Comparison of ENCODE assay signal across 9 mouse cellular contexts in the genomic region with DNA sequence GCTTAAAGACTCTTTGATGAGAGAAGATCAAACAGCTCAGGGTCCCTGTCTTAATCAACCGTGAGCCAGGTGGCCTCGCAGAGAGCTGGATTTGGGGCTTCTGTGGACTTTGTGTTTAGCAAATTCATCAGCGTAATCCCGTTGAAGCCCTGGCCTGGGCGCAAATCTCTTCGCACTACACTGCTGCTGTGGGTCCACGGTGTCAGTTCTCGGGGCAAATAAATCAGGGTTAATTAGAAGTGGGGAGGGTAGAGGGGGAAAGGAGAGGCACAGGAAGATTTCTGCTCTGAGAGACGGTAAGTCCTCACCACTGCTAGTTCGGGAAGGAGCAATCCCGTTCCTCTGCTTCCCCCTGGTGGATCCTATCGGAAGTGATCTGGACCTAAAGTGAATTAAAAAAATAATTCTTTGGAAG. TPM values are rescaled to one million over a fixed set of nuclear protein-coding genes. Genes with fewer than 3 reads are reported as not detected.
A peak's percentile ranks its signal among the peaks of the same experiment; 100 is the strongest.
DNase-seq lines count a peak whose midpoint lies in the region; ATAC-seq and TF ChIP-seq lines count a peak whose summit lies in the region.
"Had no signal": no experiment of that assay in that cellular context is flagged by ENCODE, and none has a peak within 500 bp of the region (broad histone marks: within the 10 kb centered on the region; RNA-seq: fewer than 3 reads in every experiment).

No protein-coding gene starts in this region.

- TF ChIP-seq POLR2A in liver, adult 2 months (IDR thresholded peaks at IDR 0.05; ENCODE audit: extremely low read depth, insufficient read depth, low read length) = no peak
- TF ChIP-seq POLR2A in thymus, adult 2 months (IDR thresholded peaks at IDR 0.05; ENCODE audit: control insufficient read depth, extremely low read depth, insufficient read depth, low read length, poor library complexity) = no peak

- H3K9me3 ChIP-seq in embryonic facial prominence, embryonic 12.5 days = no peaks in the 10 kb centered on the region
- H3K9me3 ChIP-seq in heart, embryonic 12.5 days (replicated peaks) = no peaks in the 10 kb centered on the region
- H3K9me3 ChIP-seq in kidney, postnatal 0 days (replicated peaks; ENCODE audit: low read length) = no peaks in the 10 kb centered on the region

- TF ChIP-seq CTCF in kidney, postnatal 0 days (IDR thresholded peaks at IDR 0.05; ENCODE audit: low read depth) = peak; percentile 91
- peak; percentile 73 for TF ChIP-seq CTCF in liver, adult 2 months (IDR thresholded peaks at IDR 0.05; ENCODE audit: low read depth, low read length)
- TF ChIP-seq CTCF in thymus, adult 2 months (IDR thresholded peaks at IDR 0.05; ENCODE audit: borderline replicate concordance, control insufficient read depth, extremely low read depth, insufficient read depth, low read length, poor library complexity) = no peak

- peaks cover 6% of the 10 kb centered on the region; the same call in 1 of the 2 replicates for H3K4me1 ChIP-seq in embryonic facial prominence, embryonic 12.5 days
- peaks cover 10% of the 10 kb centered on the region; the same call in 1 of the 2 replicates for H3K4me1 ChIP-seq in heart, embryonic 12.5 days (replicated peaks)
- H3K4me1 ChIP-seq in kidney, postnatal 0 days (replicated peaks; ENCODE audit: insufficient read depth, low read length) = no peaks in the 10 kb centered on the region
- peaks cover 2% of the 10 kb centered on the region for H3K4me1 ChIP-seq in liver, adult 2 months (ENCODE audit: control insufficient read depth, insufficient read depth, low read length)
- H3K4me1 ChIP-seq in thymus, adult 2 months (replicated peaks; ENCODE audit: control insufficient read depth, insufficient read depth, low read length) = no peaks in the 10 kb centered on the region

- WGBS in embryonic facial prominence, embryonic 12.5 days = 2% methylated on average over 12 of the region's 12 CpGs
- under 1% methylated on average over 12 of the region's 12 CpGs for WGBS in heart, embryonic 12.5 days
- WGBS in kidney, postnatal 0 days = 2% methylated on average over 12 of the region's 12 CpGs
- 3% methylated on average over 12 of the region's 12 CpGs for WGBS in liver, adult 2 months
- WGBS in thymus, adult 2 months = 6% methylated on average over 12 of the region's 12 CpGs

- H3K79me2 ChIP-seq in liver, adult 2 months (ENCODE audit: control insufficient read depth, insufficient read depth, low read length) = no peaks in the 10 kb centered on the region

- H3K36me3 ChIP-seq in embryonic facial prominence, embryonic 12.5 days = no peaks in the 10 kb centered on the region
- no peaks in the 10 kb centered on the region for H3K36me3 ChIP-seq in heart, embryonic 12.5 days
- H3K36me3 ChIP-seq in kidney, postnatal 0 days (ENCODE audit: insufficient read depth, low read length) = no peaks in the 10 kb centered on the region
- H3K36me3 ChIP-seq in liver, adult 2 months (ENCODE audit: control insufficient read depth, insufficient read depth, low read length) = no peaks in the 10 kb centered on the region
- no peaks in the 10 kb centered on the region for H3K36me3 ChIP-seq in thymus, adult 2 months (ENCODE audit: control insufficient read depth, insufficient read depth, low read length)

- peak; percentile 6 for DNase-seq in A20 (ENCODE audit: low read depth, low spot score)
- peak; percentile 40 for DNase-seq in adrenal gland, adult 2 months
- DNase-seq in kidney, postnatal 0 days (ENCODE audit: low spot score) = peak; percentile 88
- DNase-seq in liver, adult 2 months (ENCODE audit: extremely low read depth, low read depth, low spot score) = peak; percentile 51
- peak; percentile 21 for DNase-seq in naive thymus-derived CD4-positive, alpha-beta T cell, adult 2 months (ENCODE audit: low read depth)
- DNase-seq in thymus, adult 2 months = peak; percentile 51

- H3K4me2 ChIP-seq in embryonic facial prominence, embryonic 12.5 days (replicated peaks) = peak overlapping the region; percentile 45
- H3K4me2 ChIP-seq in heart, embryonic 12.5 days = peak overlapping the region; percentile 76
- peak overlapping the region; percentile 65 for H3K4me2 ChIP-seq in kidney, postnatal 0 days (ENCODE audit: low read length)

- H3K9ac ChIP-seq in embryonic facial prominence, embryonic 12.5 days = no peak overlapping the region
- H3K9ac ChIP-seq in heart, embryonic 12.5 days = peak overlapping the region; percentile 63
- 0 out of 2 replicates have a peak overlapping the region, but pooled peaks have one; percentile 15 for H3K9ac ChIP-seq in kidney, postnatal 0 days (ENCODE audit: low read depth, low read length)
- H3K9ac ChIP-seq in liver, adult 2 months (ENCODE audit: low read depth, low read length) = no peak overlapping the region

- H3K27me3 ChIP-seq in embryonic facial prominence, embryonic 12.5 days = peaks cover 14% of the 10 kb centered on the region
- H3K27me3 ChIP-seq in heart, embryonic 12.5 days (replicated peaks) = 0 out of 2 replicates have a peak, but pooled peaks cover 7% of the 10 kb centered on the region
- no peaks in the 10 kb centered on the region for H3K27me3 ChIP-seq in kidney, postnatal 0 days (ENCODE audit: insufficient read depth, low read length)
- peaks cover under 1% of the 10 kb centered on the region; the same call in 1 of the 2 replicates for H3K27me3 ChIP-seq in liver, adult 2 months (ENCODE audit: control insufficient read depth, insufficient read depth, low read length)
- no peaks in the 10 kb centered on the region for H3K27me3 ChIP-seq in thymus, adult 2 months (ENCODE audit: control insufficient read depth, insufficient read depth, low read length)

- no peak overlapping the region for H3K27ac ChIP-seq in embryonic facial prominence, embryonic 12.5 days
- no peak overlapping the region for H3K27ac ChIP-seq in heart, embryonic 12.5 days (ENCODE audit: poor library complexity, severe bottlenecking)
- H3K27ac ChIP-seq in kidney, postnatal 0 days = no peak overlapping the region
- no peak overlapping the region for H3K27ac ChIP-seq in liver, adult 2 months (replicated peaks; ENCODE audit: insufficient read depth, low read depth, low read length)
- no peak overlapping the region for H3K27ac ChIP-seq in thymus, adult 2 months (ENCODE audit: control insufficient read depth, insufficient read depth, low read length)

- peak overlapping the region; percentile 21 for H3K4me3 ChIP-seq in embryonic facial prominence, embryonic 12.5 days
- peak overlapping the region; percentile 39 for H3K4me3 ChIP-seq in heart, embryonic 12.5 days
- H3K4me3 ChIP-seq in kidney, postnatal 0 days (replicated peaks; ENCODE audit: low read depth, low read length) = peak overlapping the region; percentile 29
- no peak overlapping the region for H3K4me3 ChIP-seq in liver, adult 2 months (ENCODE audit: insufficient read depth, low read depth, low read length)
- no peak overlapping the region for H3K4me3 ChIP-seq in thymus, adult 2 months (ENCODE audit: control insufficient read depth, insufficient read depth, low read length)
- H3K4me3 ChIP-seq: erythroblast, embryonic 14.5 days had no signal

- ATAC-seq in embryonic facial prominence, embryonic 12.5 days (ENCODE audit: insufficient number of reproducible peaks, insufficient read depth, low FRiP score, low TSS enrichment) = peak; percentile 59; the same call in 1 of the 2 replicates
- no peak for ATAC-seq in heart, embryonic 12.5 days (ENCODE audit: insufficient number of reproducible peaks, low FRiP score)
- peak; percentile 75 for ATAC-seq in kidney, postnatal 0 days (replicated peaks; ENCODE audit: low FRiP score, low read depth)

RNA-seq across cellular contexts. Expression of gene Dkk1, which starts 5.0 kb away (rescaled TPM):
- not detected for total RNA-seq in adrenal gland, adult 2 months (2021)
- 0.16 TPM in 1 of 2 replicates, not detected in the other for polyA plus RNA-seq in adrenal gland, adult 2 months (2012; rRNA removed)
- polyA plus RNA-seq in embryonic facial prominence, embryonic 12.5 days (2016; fragmentation: Nextera tagmentation; extraction: Ambion mirVana) = 24.2 and 24.4 TPM in 2 replicates
- polyA plus RNA-seq in heart, embryonic 12.5 days (2016; fragmentation: Nextera tagmentation; extraction: Ambion mirVana) = 0.82 and 1.6 TPM in 2 replicates
- polyA plus RNA-seq in kidney, postnatal 0 days (2015; fragmentation: Nextera tagmentation; extraction: Ambion mirVana) = 25.7 and 26.9 TPM in 2 replicates
- not detected in 2 replicates for total RNA-seq in liver, adult 2 months (2014; rRNA removed)
- not detected in 2 replicates for polyA plus RNA-seq in liver, adult 2 months (2012; rRNA removed)
- polyA plus RNA-seq in thymus, adult 2 months (2012; rRNA removed) = 0.31 and 0.32 TPM in 2 replicates
- polyA plus RNA-seq: erythroblast, embryonic 14.5 days had no signal

Comparison
In these comparisons a context has a peak if more than half of its experiments do, and no peak if none do; other contexts are left out.
1. DNase-seq: peak in every context shown above with its lines; median percentile 88 in kidney, postnatal 0 days; 51 in liver, adult 2 months; 51 in thymus, adult 2 months; 40 in adrenal gland, adult 2 months; 21 in naive thymus-derived CD4-positive, alpha-beta T cell, adult 2 months; 6 in A20.
2. H3K4me3 ChIP-seq: peak in embryonic facial prominence, embryonic 12.5 days (single experiment), heart, embryonic 12.5 days (single experiment) and kidney, postnatal 0 days (single experiment); none in liver, adult 2 months (single experiment) and thymus, adult 2 months (single experiment).
3. H3K9ac ChIP-seq: peak in heart, embryonic 12.5 days (single experiment) and kidney, postnatal 0 days (single experiment); none in embryonic facial prominence, embryonic 12.5 days (single experiment) and liver, adult 2 months (single experiment).
4. Peak in every context shown above with its lines, with median percentiles within 50 percentile points of each other: H3K4me2 ChIP-seq.